Mouse (Mus musculus): ENCODE results near the gene Spats2l.

Gene Spats2l

DNA sequence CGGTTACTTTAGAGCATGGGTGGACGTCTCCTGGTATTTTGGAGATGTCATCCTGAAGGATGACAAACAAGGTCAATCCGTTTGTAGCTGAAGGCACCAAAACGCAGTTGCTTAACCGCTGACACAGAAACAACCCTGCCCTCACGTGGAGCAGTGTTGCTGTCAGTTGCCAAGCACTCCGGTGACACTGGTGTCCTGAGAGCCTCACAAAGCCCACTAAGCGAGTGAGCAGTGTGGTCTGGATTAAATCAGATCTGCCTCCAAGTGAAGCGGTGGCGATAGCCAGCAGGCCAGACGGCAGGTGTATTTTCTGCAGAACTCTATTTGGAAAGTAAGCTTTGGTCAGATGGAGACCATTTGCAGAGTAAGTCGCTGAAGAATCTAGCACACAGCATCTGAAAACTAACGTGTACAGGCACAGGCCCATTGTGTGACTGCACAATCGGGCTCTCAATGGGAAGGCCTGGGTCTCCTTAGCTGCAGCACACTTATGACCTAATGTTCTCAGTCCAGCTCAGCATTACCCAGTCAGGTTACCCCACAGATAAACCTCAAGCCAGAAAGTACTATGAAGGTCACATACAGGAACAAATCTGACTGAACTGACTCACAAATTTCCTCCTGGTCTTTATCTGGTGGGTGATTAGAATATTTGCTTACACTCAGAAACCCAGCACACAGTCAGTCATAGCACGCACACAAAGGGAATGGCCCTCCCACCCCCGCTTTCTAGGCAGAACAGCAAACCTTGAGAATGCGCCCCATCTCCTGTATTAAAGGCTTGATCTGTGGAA, 51.2 kb downstream of the Spats2l start:
- DNase-seq (ENCODE audit: low read depth, low spot score), result no peak

DNA sequence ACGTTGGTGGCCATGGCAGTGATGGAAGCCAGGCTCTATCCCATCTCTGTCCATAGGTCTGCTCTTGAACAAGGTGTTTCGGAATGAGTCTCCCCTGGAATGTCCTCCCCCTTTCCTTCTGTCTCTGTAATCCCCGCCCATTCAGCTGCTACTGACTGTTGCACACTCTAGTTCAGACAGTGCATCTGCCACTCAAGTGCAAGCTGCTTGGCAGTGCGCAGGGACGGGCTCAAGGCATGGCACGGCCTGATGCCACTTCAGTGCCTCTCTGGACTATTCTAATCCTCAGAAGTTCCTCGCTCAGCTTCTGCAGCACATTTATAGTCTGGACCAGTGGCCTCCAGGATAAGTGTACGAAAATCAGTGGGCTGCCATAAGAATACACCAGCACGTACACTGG, 52.3 kb downstream of the Spats2l start:
- no peak for DNase-seq (ENCODE audit: low read depth, low spot score)

DNA sequence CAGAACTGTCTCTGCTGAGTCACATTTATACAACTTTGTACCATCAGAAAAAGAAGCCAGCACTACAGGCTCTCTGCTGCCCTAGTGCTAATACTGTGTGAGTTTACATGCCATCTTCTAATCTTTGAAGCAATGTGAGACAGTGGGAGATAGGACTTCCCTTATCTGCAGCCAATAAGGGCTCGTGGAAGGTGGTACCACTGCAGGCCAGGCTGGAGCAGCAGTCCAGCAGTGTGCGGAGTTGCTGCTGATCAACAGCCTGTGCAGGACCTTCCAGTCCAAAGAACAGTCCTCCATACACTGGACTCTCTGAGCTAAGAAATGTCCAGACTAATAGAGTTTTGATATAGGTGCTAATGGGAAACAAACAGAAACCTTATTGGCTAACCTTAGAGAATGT, 59.2 kb downstream of the Spats2l start:
- no peak for DNase-seq (ENCODE audit: low read depth, low spot score)

DNA sequence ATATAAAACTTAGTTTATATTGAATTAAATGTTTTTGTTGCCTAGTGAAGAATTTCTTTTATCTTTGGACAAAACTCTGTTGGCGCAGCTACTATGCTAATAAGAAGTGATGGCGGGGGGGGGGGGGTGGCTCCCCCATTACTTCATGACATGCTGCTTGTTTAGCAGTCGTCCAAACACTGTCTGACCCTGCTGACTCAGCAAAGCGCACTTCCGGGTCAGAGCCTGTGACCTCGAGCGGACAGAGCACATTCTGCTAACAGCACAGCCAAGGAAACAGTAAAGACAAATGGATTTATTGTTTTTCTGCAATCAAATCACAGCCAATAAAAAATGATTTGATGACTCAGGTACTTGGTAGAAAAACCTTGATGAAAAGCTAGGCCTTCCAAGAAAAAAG, 61.2 kb downstream of the Spats2l start:
- no peak for DNase-seq (ENCODE audit: low read depth, low spot score)

DNA sequence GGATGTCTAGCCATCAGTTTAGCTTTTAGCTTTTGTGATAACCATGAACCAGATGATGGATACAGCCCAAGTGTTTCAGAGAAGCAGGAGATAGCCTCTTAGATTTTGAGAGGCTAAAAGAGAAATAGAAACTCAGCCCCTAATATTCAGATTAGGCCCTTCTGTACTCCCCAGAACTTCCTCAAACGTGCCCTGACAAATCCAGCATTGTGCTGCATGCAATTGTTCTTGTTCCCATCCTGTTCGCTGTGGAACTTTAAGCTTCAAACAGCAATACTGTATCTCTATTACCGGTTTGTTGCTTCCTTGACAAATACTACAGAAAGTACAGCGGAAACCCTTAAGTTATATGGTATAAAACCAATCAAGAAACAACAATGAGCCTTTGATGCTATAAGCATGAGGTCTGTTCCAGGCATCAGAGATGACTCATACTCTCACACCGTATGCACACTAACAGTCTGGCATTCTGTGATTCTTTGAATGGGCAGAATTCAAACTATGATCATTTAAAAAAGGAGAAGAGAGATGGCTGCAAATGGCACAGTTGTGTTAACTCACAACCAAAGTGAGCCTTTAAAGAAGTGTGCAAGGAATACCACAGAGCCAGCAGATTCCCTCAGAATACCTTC, 62.8 kb downstream of the Spats2l start:
- no peak for DNase-seq (ENCODE audit: low read depth, low spot score)

DNA sequence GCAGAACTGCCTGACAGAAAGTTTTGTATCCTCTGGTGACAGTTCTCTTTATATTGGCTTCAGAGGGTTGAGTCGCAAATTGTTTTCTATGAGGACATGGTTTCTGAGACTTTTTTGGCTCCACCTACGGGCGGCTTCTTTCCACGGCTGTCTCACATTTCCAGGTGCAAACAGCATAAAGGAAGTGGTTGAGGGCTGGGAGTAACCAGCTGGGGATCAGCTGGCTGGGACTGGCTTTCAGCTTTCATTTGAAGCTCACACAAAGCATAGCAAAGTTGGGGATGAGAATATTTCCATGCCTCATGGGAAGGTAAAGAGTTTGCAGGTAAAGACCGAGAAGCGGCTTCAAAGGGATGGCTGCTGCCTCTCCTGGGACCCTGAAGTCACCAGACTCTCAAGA, 65.9 kb downstream of the Spats2l start:
- DNase-seq (ENCODE audit: low read depth, low spot score), result no peak

DNA sequence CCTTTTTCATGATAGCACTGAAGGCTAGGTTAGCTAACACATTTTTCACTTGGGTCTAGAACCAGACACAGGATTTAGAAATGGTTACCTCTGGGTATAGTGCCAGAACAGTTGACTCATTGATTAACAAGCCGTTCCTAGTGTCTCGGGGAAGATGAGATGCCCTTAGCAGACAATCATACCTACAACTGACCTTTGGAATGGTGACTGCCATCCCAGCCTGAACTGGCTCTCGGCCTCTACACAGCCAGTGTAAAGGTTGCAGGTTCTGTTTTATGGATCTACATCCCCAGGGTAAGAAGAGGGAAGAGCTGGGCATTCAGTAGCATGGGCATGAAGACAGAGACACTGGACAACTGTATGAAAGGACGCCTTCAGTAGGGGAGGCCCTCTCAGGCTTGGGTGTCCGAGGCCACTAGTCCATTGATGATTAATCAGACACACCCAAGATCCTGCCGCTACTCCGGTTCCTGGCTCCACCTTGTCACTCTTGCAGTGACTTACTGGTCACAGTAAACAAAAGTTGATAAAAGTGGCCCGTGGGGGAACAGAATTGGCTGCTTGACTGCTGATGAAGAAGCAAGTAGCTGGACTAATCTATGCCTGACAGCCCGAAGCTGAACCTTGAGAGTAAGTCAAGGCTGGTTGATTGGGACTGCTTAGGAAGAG, 71.2 kb downstream of the Spats2l start:
- DNase-seq (ENCODE audit: low read depth, low spot score), result no peak

DNA sequence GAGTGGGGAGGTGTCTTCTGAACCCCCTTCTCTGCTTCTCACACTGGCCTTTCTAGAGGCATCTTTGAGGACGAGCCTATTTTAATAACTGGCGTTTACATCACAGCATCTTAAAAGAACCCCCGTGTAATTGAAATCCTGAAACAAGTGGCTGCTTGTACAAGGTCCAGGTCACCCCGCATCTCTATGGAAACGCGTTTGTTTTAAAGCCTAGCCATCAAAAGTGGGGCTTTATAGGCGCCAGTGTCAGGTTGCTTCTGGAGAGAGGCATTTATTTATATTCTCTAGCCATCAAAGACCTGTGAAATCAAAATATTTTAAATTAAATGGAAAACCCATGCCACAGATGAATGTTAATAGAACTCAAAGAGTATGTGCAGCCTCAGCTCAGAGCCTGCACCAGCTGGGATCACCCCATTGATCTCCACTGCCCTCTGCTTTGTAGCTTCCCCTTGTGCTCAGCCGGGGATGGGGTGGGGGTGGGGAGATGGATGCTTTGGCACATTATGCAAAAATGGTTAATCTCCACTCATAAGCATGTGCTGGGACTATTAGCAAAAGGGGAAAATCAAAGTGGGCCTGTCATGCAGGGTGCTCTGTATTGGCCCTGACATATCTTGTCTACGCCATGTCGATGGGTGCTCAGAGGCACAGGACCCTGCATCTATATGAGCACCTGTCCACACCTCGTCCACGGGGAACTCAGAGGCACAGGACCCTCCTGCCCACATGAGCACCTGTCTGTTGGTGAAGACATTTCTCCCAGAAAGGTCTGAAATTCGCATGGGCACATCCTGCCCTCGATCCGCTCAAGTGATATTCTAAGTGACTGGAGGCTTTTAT, 73.1 kb downstream of the Spats2l start:
- no peak for DNase-seq (ENCODE audit: low read depth, low spot score)

DNA sequence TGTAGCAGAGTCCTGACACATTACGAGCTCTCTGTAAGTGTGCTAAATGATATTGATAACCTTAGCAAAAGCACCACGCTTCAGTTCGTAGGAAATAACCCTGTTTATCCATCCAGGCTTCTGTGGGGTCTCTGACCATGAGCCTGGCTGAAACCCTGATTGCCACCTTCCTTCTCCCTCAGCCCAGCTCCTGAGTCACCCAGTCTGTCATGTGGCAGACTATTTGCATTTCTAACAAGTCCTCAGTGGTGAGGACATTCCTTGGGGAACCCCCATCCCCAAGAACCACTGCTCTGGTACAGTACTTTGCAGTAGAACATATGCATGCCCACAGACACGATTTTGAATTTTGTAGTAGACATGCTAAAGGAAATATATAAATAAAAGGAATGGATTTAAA, 75.1 kb downstream of the Spats2l start:
- DNase-seq (ENCODE audit: low read depth, low spot score), result no peak

DNA sequence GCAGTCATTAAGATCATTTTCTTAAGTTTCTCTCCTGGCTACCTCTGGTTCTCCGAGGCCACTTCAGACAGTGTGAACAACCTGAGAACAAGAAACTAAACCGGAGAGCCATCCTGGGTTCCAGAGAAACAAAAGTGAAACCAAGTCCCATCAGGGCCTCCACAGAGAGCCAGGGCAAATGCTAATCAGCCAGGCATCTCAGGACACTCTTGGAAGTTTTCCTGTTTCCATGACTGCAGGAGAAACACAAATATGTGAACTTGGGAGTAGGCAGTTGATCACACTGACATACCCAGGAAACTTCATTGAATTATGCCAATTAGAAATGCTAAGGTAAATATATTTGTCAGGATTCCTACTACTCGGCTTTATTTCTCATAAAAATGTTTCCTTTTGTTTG, 76.0 kb downstream of the Spats2l start:
- DNase-seq (ENCODE audit: low read depth, low spot score), result no peak

DNA sequence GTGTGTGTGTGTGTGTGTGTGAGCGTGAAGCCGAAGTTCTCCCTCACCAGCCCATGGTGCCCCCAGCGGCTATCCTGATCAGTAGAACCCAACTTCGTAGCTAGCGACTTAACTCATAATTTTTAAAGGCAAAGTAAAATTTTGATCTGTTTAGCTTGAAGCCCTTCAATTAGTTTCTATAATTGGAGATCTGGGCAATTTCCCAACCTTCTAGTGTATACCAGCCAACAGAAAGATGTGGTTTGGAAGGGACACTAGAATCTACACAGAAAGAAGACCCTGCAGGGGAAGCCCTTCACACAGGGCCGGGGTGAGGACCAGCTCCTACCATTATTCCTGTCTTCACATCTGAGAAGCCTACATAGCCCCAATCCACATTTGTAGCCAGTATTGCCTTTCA, 77.9 kb downstream of the Spats2l start:
- no peak for DNase-seq (ENCODE audit: low read depth, low spot score)

DNA sequence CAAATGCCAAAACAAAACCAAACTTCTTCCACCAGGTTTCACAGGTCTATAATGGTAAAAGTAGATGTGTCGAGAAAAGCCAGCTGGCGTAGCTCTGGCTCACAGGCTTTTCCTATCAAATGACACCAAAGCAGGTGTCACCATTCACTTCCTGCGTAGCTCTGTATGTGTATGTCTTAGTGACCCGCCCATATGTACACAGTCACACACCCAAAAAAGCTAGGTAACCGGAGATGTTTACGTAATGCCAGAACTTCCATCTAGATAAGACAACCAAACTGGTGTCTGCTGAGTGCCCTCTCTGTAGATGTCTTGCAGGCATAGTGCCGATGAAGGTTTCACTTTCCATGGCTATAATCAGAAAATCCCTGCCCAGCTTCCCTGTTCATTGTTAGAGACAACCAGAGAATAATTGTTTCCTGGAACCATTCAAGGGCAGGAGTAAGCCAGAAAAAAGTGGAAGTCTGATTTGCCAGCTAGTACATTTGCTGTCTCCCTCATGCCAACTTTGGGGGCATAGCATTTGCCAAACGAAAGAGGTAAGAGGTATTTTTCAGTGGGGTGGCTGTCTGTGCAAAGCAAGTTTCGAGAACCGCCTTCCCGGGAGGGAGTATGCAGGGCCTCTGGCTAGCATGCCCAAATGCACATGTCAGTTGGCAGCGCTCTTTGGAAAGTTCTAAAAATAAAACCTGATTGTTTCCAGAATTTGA, 78.8 kb downstream of the Spats2l start:
- DNase-seq (ENCODE audit: low read depth, low spot score), result no peak

DNA sequence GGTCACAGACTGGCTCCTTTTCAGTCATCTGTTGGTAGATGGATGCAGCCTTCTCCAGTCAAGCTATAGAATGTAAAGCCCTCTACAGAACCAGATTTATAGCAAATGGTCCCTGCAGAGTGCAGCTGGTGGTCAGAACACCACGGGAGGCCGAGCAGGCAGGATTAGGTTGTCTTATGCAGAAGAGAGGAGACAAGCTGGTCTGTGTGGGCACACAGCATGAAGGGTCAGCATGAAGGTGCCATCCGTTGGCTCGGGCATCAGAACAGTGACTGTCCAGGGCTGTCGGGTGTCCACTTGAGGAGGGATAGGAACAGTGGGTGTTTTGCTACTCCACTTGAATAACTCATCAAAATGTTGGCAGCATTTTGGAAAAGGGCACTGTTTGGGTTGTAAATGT, 83.8 kb downstream of the Spats2l start:
- DNase-seq (ENCODE audit: low read depth, low spot score), result no peak

DNA sequence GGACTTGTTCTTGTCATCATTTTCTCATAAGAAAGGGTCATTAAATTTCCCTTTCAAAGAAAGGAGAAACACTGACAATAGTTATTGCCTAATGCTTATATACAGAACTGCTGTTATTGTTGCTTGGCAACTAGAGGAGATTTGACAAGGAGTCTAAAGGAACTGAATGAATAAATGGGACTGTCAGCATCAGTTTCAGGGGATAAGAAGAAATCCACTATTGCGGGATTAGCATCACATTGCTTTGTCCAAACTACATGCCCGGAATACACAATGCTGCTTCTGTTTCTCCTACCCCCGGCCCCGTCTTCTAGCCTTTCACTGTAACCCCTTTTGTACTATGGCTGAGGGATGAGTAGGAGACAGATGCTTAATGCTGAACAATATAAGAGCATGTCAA, 88.1 kb downstream of the Spats2l start:
- DNase-seq (ENCODE audit: low read depth, low spot score), result no peak

DNA sequence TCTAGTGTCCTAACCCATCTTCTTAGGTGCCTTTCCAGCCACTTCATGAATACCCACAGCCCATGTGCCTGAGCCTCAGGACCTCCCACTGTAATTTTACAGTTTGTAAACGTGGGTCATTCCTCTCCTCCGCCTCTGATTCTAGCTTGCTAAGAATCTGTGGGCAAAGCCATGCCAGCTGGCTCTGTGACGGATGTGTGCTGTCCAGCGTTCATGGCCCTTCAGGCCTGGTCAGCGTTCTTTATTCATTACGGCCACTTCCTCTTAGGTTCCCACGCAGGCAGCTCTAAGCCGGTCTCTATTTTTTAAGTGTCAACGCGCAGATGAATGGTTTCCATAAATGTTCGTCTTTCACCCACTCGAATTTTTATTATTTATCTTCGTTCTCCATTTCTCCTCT, 94.7 kb downstream of the Spats2l start:
- no peak for DNase-seq (ENCODE audit: low read depth, low spot score)

DNA sequence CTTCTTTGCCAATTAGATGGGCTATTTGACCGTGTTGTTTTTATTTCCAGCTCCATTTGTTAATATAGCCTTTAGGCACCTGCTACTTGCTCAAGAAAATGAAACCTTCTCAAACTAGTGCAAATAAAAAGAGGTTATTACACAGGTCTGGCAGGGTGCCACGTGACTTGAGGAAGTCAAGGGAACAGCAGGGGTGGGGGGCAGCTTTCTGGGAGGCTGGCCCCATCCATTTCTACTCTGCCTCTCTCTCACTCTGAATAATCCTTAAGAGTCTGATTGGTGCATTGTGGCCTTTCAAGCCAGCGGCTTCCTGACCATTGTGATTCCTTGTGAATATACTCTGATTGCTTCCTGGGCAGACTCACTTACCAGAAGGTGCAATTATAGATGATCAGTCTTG, 98.0 kb downstream of the Spats2l start:
- no peak for DNase-seq (ENCODE audit: low read depth, low spot score)

DNA sequence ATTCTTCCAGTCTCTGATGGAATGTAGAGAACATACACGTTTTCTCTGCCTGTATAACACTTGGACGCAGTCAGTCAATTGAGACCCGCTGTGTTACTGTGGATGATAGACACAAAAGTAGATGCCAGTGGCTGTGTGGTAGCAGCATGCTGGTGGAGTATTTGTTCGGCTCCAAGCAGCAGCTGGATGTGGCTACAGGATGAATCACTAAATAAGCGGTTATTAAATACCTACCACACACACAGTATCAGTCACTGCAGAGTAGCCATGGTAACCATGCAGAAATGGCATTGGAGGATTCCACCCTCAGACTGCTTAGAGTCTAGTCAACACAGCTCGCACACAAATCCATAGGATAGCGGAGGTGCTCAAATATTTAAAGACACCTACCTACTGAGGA, 100.0 kb downstream of the Spats2l start:
- no peak for DNase-seq (ENCODE audit: low read depth, low spot score)

DNA sequence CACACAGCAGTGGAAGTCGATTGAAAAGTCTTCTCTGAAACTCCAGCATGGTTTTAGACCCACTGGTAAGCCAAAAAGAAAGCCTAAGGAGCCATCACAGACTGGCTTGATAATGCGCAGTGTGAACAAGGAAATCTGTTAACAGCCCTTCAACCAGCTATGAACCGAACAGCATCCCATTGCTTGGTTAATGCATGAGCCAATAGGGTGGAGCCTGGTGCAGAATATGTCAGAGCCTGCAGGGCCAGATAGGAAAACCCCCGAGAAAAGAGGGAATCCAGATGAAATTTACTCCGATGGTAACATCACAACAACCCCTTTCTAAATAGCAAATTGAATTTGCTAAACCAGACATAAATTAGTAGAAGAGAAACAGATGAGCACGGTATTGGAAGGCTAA, 101.1 kb downstream of the Spats2l start:
- DNase-seq (ENCODE audit: low read depth, low spot score), result no peak

DNA sequence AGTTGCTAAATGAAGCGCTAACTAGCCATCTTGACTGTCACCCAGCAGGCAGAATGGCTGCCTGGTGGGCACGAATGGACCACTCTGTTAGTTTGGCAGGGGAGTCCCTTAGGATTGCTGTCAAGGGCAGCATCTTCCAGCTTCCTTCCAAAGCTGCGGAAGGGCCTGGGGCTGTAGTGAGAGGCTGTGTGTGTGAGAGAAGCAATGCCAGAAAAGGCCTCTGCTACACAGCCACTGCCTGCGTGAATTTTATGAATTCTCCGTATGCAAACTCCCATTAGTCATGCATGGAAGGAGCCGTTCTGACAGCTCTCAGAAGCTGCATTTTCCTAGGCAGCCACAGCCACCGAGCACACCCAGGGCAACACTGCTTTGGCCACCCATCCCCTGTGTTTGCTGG, 101.5 kb downstream of the Spats2l start:
- no peak for DNase-seq (ENCODE audit: low read depth, low spot score)

DNA sequence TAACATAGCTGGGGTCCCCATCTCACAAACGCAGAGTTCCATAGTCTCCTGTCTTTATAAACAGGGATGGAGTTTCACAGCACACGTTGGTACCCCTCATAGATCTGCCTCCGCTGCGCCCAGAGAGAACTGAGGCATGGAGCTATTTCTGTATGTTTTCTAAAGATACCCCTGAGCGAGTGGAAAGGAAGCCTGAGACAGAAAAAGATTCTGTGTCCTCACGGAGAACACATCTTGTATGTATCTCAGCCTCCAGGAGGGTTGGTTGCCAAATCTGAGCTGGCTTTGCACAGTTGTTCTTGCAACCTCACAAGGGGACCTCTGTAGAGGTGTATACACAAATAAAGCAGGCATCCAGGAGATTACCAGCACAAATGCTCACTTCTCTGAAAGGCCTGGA, 105.0 kb downstream of the Spats2l start:
- DNase-seq (ENCODE audit: low read depth, low spot score), result no peak

DNA sequence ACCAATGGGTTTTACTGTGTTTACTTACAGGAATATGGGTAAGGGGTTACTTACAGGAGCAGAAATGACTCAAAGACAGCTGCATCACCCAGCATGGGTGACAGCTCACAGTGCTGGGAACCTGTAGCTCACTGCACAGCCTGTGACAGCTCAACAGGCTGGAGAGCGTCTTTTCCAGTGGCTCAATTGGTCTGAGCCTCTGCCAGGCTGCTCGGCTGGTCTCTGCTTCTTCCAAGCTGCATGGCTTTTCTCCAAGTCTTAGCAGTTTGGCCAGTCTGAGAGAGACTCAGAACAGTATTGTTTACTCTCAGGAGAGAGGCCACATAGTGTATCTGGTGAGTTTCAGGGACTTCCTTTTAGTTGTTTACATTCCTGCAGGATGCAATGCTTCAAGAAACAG, 110.9 kb downstream of the Spats2l start:
- DNase-seq (ENCODE audit: low read depth, low spot score), result no peak

DNA sequence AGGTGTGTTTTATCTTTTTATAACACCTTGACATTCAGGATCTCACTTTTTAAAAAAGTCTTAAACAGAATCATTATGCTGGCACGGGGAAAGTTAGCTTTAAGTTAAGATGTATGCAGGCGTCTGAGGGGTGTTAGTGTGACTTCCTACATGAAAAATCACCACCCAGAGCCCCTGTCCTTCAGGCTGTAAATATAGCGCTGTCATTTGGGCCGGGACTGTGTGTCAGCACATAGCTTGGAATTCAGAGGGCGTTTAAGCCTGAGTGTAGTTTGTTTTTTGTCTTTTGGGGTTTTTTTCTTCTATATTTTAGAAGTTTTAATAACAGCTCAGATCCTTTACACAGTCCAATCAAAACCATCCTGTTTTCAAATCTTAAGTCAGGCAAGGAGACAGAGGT, 115.8 kb downstream of the Spats2l start:
- DNase-seq (ENCODE audit: low read depth, low spot score), result no peak
